Mouse (Mus musculus): ENCODE results near the gene Tent4b.

Gene Tent4b

DNA sequence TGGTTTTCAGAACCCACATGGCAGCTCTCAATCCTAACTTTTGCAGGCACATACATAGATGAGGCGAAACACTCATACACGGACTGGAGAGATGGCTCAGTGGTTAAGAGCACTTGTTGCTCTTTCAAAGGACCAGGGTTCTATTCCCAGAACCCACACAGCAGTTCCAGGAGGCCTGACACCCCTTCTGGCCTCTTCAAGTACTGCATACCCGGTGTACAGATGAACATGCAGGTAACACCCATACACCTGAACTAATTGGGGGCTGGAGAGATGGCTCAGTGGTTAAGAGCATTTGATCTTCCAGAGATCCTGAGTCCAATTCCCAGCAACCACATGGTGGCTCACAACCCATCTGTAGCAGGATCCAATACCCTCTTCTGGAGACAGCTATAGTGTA, 71.1 kb downstream of the Tent4b start:
- in situ Hi-C loops (cut with MboI; ENCODE audit: unreplicated experiment in 2 of 2): loop anchor here (5.0 to 25.0 kb wide), 8 partner anchors 42 to 1517 kb away; no protein-coding TSS in a partner anchor

DNA sequence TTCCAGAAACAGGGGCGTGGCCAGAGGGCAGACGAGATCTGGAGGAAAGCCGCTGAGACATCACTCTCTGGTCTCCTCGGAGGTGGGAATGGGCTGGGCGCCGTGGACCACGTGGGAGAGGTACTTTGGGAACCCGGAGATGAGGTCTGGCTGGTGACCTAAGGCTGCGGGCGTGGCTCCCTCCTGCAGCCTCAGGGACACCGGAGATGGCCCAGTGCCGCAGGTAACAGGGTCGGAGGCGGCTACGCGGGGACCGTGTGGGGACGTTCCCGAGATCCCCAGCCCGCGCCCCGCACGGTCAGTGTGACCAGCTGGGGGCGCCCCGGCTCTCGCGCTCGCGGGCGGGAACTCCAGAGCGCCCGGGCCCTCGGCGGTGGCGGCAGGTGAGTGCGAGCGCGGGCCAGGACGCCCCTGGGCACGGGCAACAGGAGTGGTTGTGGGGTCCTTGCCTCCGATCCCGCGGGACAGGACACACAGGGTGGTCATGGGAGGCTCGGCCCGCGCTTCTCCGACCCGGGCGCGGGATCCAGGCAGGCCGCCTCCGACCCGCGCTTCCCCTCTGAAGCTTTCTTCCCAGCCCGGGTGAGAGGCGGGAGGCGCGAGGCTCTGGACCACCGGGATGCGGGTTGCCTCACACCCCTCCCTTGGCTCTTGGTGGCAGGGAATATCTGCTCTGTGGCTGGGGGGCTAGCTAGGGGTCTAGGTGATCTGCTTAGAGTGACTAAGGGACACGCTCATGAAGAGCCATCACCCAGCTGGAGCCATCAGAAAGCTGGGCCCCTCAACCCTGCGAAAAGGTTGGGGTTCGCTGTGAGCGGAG, 73.4 kb downstream of the Tent4b start, which contains the start of gene Adcy7:
Adcy7 (plus strand) TSS at position 173 of the 820 bp plus-strand sequence.
- in situ Hi-C loops (cut with MboI; ENCODE audit: unreplicated experiment in 2 of 2): loop anchor here (5.0 to 25.0 kb wide), 8 partner anchors 40 to 1515 kb away; no protein-coding TSS in a partner anchor

DNA sequence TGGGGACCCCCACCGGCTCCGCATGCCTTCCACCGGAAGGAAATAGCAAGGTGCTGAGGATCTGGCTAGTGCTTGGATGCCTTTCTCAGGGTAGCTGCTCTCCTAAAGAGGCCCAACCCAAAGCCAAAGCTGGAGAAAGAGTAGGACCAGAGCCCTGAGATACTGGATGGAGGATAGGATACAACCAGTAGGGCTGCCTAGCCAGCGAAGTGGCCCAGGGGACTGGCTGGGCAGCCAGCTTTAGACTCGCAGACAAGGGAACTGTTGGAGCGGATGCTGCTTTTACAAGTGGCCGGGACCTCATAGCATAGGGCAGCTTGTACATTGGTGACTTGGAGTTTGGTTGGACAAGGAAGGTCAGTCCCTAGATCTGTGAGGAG, 74.0 kb downstream of the Tent4b start:
- in situ Hi-C loops (cut with MboI; ENCODE audit: unreplicated experiment in 2 of 2): loop anchor here (5.0 to 25.0 kb wide), 8 partner anchors 39 to 1514 kb away; no protein-coding TSS in a partner anchor

DNA sequence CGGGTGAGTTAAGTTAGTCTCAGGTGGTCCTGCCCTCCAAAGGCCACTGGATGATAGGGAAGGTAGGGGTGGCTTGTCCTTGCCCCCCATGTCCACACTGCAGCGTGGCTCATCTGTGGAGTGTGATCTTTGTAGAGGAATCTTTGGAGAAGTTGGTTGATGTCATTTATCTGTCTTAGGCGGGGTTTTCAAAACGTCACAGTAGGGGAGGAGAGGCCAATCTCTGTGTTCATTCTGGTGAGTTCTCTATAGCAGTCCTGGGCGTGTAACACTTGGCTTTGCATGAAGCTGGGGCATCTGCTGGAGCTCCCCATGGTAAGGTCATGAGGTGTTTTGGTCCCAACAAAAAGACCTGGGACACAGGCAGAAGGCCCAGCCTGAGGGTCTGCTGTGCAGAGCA, 75.1 kb downstream of the Tent4b start:
- in situ Hi-C loops (cut with MboI; ENCODE audit: unreplicated experiment in 2 of 2): loop anchor here (5.0 to 25.0 kb wide), 8 partner anchors 38 to 1513 kb away; no protein-coding TSS in a partner anchor

DNA sequence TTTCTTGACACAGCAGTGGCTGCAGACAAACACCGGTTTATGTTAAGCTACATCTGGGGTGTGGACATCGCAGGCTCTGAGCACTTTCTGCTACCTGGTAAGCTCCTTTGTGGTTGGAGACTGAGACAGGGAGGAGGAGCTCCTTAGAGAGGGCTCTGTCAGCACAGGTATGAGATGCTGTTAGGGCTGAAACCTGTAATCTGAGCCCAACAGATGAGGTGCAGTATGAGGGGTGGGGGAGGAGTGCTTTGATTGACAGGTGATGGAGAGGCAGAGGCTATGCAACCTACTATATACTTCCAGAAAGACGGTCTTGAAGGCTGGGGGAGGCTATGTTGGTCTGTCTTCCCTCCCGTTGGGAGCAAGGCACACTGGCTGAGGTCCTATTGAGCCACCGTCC, 80.2 kb downstream of the Tent4b start:
- in situ Hi-C loops (cut with MboI; ENCODE audit: unreplicated experiment in 2 of 2): loop anchor here in 1 of 2 experiments (10.0 kb wide), 1 partner anchor 46 kb away; no protein-coding TSS in a partner anchor

DNA sequence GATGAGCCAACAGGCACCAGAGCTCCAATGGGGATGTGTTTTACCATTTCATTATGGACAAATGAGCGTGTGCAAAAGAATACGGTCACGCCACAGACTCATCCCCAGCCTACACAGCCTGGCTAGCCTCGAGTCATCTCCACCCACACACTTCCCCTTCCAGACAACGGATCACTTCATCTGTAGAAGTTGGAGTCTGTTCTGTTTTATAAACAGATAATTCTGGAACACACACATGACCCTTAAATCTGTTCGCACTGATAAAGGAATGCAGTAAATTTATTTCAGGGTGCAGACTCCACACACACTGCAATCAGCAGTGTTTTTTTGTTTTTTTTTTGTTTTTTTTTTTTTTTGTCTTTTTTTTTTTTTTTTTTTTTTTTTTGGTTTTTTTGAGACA, 80.7 kb downstream of the Tent4b start:
- in situ Hi-C loops (cut with MboI; ENCODE audit: unreplicated experiment in 2 of 2): loop anchor here in 1 of 2 experiments (10.0 kb wide), 1 partner anchor 45 kb away; no protein-coding TSS in a partner anchor

DNA sequence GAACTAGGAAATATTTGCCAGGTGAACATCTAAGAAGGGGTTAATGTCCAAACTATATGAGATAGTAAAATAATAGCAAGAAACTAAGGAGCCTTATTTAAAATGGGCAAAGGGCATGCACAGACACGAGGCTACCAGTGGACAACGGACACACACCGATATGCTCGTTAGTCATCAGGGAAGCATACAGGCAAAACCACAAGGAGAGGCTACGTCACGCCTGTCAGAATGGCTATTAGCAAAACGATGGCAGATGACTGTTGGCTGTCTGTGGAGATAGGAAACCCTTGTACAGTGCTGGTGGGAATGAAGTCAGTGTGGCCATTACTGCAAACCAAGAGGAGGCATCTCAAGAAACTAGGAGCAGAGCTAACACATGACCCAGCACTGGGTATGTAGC, 81.9 kb downstream of the Tent4b start:
- in situ Hi-C loops (cut with MboI; ENCODE audit: unreplicated experiment in 2 of 2): no loop called here

DNA sequence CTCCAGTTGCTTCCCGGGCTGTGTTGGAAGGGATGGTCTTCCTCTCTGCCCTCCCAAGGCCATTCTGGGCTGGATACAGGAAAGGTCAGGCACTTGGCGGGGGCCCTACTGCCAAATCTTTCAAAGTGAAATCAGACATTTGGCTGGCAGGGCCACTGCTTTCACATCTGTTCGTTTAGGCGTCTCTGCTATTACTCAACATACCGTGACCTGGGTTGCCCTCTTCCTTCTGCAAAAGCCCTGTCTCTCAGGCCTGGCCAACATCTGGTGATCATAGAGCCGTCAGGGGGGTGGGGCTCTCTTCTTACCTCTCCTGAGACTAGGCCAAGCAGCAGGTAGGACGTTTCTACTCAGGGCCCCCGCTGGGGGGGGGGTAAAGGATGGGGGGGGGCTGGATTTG, 83.7 kb downstream of the Tent4b start:
- in situ Hi-C loops (cut with MboI; ENCODE audit: unreplicated experiment in 2 of 2): no loop called here

DNA sequence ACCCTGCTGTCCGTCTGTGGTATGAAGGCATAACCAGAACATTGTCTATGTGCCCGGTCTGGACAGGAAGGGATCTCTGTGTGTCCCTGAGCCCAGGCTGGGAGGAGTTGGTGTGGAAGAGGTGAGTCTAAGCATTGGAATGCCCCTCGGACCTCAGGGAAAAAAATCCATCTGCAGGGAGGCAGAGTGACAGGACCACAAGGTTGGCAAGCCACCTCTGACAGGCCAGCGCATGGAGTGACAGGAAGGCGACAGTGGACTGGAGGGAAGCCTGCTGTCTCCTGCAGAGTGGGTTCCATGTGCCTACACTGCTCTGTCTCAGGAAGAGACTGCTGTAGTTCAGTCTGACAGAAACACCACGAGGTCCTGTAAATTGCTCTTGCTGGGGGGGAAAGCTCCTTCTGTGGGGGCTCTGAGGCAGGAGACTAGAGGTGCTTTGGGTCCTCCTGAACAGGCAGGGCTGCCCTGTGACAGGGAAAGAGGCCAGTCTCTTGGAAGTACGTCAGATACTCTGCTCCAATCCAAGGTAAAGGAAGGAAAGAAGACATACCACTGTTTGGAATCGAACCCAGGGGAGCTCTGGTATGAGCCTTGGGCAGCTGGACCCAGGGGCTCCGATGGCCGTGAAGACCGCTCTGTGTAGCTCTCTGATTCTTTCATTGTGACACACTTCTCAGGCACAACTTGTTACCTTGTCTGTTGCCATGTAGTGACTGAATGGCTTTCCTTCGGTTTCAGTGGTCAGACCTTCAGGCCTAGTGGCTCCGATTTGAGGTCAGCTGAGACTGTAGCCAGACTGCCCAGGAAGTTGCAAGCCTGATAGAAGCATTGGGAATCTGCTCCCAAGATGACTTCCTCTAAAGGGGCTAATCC, 84.5 kb downstream of the Tent4b start:
- in situ Hi-C loops (cut with MboI; ENCODE audit: unreplicated experiment in 2 of 2): no loop called here

DNA sequence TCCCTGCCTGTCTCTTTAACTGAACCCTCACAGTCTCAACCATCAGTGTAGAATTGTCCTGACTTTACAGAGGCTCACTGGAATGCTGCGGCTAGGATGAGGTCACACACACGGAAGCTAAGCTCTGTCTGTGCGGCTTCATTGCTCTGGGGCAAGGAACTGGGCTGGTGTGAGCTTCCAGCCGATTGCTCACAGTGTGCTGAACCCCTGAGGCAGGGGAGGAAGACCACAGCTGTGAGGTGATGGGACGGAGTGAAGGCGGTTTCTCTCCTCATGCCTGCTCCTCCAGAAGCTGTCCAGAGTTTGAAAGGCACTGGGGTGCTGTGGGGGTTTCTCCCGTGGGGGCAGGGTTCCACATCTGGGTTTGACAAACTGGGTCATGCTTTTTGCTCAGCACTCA, 85.7 kb downstream of the Tent4b start:
- in situ Hi-C loops (cut with MboI; ENCODE audit: unreplicated experiment in 2 of 2): no loop called here

DNA sequence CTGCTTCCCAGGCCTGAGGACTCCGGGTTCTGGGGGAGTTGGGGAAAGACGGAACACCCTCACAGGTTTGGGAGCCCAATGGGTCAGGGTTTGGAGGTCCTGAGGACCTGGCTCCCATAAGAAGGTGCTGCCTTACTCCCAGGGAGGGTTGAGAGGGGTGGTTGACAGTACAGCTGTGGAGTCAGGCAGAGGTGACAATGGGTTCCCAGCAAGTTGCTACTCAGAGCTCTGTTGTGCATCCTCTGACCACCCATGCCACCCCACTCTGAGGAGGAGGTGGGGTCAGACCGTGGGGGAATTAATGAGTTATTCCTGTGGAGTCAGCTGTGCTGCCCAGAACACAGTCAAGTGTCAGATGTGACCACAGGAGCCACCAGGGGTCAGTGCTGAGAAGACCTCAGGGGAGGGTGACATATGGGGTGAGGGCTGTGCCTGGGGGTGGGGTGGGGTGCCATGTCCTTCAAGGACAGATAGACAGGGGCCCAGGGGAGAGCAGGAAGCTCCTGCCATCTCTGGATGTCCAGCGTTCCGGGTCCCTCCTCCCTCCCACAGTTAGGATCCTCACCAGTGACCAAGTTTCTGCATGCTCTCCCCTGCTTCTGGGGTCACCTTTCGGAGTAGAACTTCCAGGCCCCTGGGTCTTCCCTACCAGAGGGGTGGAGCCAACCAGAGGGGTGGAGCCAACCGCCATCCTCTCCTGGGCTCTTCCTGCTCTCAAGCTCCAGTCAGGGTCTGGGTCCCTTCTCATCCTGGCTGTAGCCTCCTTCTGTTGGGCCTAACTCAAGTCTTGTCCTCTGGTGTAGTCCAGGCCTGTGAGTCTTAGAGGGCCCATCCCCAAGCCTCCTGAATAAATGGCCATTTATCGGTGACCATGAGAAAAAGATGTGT, 86.7 kb downstream of the Tent4b start:
- in situ Hi-C loops (cut with MboI; ENCODE audit: unreplicated experiment in 2 of 2): no loop called here

DNA sequence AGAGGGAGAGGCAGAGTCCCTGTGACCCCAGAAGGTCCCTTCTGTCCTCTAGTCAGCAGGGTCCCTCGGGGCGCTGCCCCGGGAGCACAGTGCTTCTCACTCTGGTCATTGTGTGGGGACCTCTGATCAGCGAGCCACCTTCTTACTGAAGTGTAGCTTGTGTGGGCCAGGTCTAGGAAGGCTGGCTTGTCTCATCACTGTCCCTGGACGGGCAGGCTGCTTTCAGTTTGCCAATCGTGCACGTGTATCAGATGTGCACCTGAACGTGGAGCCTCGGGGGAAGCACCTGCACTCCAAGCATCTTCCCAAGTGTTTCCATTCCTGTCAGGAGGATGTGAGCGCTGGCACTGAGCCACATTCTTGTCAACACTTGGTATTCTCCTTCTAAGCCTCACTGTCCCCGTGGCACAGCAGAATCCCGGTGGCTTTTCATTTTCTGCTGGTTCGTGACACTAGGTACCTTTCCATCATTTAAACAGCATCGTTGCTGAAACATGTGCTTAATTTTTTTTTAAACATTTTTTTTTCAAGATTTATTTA, 87.5 kb downstream of the Tent4b start:
- in situ Hi-C loops (cut with MboI; ENCODE audit: unreplicated experiment in 2 of 2): no loop called here

DNA sequence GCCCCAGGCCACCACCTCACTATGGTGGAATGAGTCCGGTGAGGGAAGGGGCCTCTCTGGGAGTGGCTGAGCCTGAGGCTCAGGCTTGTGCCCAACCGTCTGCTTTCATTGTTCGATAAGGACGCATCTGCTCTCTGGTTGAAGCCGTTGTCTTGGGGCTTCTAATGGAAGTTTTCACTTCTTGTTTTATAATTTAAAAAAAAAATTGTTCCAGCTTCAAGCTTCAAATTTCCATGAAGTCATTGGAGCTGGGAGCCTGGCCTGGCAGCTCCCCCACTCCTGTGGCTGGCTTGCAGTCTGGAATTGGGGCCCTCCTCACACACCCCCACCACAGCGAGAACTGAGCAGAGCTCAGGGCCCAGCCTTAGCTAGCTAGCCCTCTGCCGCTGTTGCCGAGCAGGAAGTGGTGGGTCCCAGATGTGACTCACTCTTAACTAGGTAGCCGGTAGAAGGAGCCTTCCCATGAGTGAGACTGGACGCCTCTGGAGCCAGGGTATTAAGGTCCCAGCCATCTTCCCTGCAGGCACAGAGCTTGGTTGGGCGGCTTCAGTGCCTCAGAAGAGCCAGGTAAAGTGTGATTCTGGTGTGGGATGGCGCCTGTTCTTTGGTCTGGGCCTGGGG, 89.7 kb downstream of the Tent4b start:
- in situ Hi-C loops (cut with MboI; ENCODE audit: unreplicated experiment in 2 of 2): no loop called here

DNA sequence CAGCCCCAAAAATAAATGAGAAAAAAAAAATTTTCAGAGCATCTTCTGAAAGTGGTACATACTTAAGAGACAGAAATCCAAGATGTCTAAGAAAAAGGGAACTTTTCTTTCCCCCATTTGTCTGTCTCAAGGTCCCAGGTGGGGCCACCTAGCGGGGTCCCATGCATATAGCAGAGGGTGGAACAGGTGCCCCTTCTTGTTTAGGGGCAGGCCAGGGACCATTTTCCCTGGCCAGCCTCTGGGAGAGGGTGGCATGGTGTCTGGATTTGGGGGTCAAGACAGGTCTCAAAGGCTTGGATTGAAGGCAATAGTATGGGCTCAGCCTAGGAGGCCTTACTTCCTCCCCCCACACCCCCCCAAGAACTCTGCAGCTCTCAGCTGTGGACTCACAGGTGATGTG, 90.9 kb downstream of the Tent4b start:
- in situ Hi-C loops (cut with MboI; ENCODE audit: unreplicated experiment in 2 of 2): no loop called here

DNA sequence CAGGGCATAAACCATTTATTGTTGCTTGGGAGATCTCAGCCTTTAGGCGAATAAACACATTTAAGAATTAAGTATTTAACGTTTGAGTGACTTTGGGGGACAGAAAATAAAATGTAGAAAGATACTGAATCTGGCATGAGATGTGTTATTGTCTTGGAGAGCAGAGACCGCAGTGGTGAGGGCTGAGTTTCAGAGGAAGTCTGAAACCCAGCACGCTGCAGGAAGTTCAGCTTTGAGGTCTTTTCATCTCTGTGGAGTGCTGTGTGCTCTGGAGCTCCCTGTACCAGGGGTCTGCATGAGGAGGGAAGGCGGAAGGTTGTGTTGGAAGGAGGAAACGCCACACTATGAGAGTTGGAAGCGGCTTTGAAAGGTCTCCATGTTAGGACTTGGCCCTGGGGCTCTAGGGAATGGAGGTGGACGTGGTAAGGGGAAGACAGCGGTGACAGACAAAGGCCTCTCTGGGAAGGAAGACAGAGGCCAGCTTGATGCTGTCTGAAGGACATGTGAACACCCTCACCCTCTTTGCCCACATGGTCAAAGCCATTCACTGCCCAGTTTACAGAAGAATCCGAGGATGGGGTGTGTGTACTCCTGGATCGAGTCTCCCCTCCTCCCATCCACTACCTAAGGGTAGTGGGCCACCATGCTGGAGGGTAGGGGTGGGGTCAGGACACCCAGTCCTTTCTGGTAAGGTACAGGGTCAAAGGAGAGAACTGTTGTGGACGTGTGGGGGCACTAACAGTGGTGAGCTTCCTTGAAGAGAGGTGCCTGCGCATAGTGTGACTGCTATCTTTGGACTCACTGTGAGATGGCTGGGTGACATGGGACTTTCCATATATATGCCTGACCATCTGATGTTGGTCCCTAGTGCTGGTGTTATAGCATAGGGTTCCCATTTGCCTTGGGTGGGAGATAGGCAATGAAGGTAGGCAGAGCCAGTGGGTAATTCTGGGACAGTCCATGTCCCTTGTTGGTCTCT, 91.6 kb downstream of the Tent4b start:
- in situ Hi-C loops (cut with MboI; ENCODE audit: unreplicated experiment in 2 of 2): no loop called here

DNA sequence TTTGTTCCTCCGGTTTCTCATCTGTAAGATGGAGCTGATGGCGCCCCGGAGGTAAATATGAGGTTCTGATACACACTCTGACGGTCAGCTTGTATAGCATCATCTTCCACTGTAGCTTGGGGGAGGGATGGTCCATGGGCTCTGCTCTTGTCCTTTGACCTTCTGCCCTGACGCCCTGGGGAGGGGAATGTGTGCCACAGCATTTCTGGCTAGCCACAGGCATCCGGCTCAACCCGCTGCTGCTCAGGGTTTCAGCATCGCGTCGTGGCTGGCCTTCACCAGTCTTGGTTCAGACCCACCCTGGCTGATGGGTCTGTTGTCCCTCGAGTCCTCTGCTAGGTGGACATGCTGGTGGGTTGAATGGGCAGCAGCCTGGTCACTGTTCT, 92.3 kb downstream of the Tent4b start:
- in situ Hi-C loops (cut with MboI; ENCODE audit: unreplicated experiment in 2 of 2): no loop called here

DNA sequence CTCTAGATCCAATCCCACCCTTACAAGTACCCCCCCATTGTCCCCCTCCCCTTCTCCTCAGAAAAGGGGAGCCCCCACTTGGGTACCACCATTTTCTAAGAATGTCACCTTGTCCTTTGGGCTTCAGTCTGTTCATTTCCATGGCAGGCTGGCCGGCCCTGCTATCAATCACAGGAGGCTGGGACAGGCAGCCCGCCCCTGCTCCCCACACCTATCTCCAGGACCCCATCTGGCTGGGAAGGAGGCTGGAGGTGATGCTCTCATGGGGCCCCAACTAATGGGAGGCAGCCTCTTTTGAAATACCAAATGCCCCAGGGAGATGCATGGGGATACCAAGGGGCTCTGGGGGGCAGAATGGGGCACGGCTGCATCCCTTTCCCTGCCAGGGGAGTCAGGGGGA, 93.9 kb downstream of the Tent4b start:
- in situ Hi-C loops (cut with MboI; ENCODE audit: unreplicated experiment in 2 of 2): no loop called here

DNA sequence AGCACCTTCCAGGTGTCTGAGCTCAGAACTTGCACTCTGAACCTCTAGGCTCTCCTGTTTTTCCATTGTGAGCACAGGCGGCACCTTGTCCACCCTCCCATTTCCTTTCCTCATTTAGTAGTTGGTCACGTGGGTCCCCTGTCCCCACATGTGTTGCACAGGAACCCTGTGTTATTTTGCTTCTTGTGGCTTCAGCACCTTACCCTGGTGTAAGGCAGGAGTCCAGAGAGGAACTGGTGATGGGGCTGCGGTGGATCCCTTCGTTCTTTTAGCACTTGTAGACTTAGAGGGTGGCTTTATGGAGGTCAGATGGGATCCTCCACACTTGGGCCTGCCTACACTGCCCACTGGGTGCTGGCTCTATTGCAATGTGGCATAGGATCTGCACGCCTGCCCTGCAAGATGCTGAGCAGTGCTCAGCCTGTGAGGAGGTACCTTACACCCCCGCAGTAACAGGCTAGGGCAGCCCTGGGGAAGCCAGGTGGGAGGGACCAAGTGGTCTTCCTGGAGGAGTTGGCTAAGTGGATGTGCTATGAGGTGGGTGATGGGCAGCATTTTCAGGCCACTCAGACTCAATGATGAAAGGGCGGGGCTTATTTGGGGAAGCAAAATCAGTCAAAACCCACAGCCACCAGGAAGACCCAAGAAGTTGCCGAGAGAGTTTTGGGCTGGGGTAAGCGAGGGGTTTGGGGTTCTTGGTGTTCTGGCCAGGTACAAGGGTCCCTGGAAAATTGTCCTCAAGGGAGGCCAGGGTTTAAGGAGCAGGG, 94.8 kb downstream of the Tent4b start:
- in situ Hi-C loops (cut with MboI; ENCODE audit: unreplicated experiment in 2 of 2): no loop called here
